Mouse (Mus musculus) heart, embryonic 14.5 days (tissue): ENCODE data around the gene Carm1. TPM values are rescaled to one million over a fixed set of nuclear protein-coding genes. Genes with fewer than 3 reads are reported as not detected.

Experiments used
- ATAC-seq: fragments of 200-750 bp; cut with Nextera tagmentation; 2 replicates; pipeline ENCODE4 v1.8.0; 2017; ENCODE audit warnings: low read depth, moderate TSS enrichment; ENCODE audit not compliant: insufficient number of reproducible peaks, insufficient read depth, low FRiP score
- H3K27ac ChIP-seq, 2 experiments: fragments of 200-500 bp in 1 of 2; fragments of 300-500 bp in 1 of 2; sonication (generic) in 1 of 2; replicated peaks in 1 of 2; 2 replicates each; pipeline ENCODE4 v1.5.1; 2012 to 2014; ENCODE audit warnings: low read depth in 2 of 2, low read length in 2 of 2, control low read depth in 1 of 2, mild to moderate bottlenecking in 1 of 2, mixed read lengths in 1 of 2; ENCODE audit not compliant: control insufficient read depth in 1 of 2, insufficient read depth in 1 of 2
- H3K27me3 ChIP-seq: fragments of 300-500 bp; sonication (generic); 2 replicates; pipeline ENCODE4 v1.6.1; 2014; ENCODE audit warnings: mild to moderate bottlenecking, low read length, control low read depth; ENCODE audit not compliant: control insufficient read depth, insufficient read depth
- H3K36me3 ChIP-seq: fragments of 300-500 bp; sonication (generic); 2 replicates; pipeline ENCODE4 v1.6.1; 2014; ENCODE audit warnings: mild to moderate bottlenecking, control low read depth, low read length, mixed read lengths; ENCODE audit not compliant: control insufficient read depth, insufficient read depth
- H3K4me1 ChIP-seq, 2 experiments: fragments of 200-500 bp in 1 of 2; fragments of 300-500 bp in 1 of 2; sonication (generic) in 1 of 2; 2 replicates each; pipeline ENCODE4 v1.6.1; 2012 to 2014; ENCODE audit warnings: low read length in 2 of 2, control low read depth in 1 of 2, mixed read lengths in 1 of 2; ENCODE audit not compliant: control insufficient read depth in 2 of 2, insufficient read depth in 2 of 2
- H3K4me2 ChIP-seq: fragments of 300-500 bp; sonication (generic); 2 replicates; pipeline ENCODE4 v1.6.1; 2014; ENCODE audit warnings: mild to moderate bottlenecking, low read length
- H3K4me3 ChIP-seq, 2 experiments: fragments of 200-500 bp in 1 of 2; fragments of 300-500 bp in 1 of 2; sonication (generic) in 1 of 2; 2 replicates each; pipeline ENCODE4 v1.5.1; 2012 to 2014; ENCODE audit warnings: low read length in 2 of 2, mild to moderate bottlenecking in 2 of 2, control low read depth in 1 of 2, low read depth in 1 of 2, moderate library complexity in 1 of 2; ENCODE audit not compliant: control insufficient read depth in 1 of 2, insufficient read depth in 1 of 2
- H3K9ac ChIP-seq: fragments of 300-500 bp; sonication (generic); 2 replicates; pipeline ENCODE4 v1.6.1; 2014; ENCODE audit warnings: mild to moderate bottlenecking, low read length
- H3K9me3 ChIP-seq: fragments of 300-500 bp; sonication (generic); 2 replicates; pipeline ENCODE4 v1.6.1; 2016; ENCODE audit warnings: low read length, control low read depth; ENCODE audit not compliant: control insufficient read depth
- WGBS: fragments of 180-500 bp; shearing (Covaris S2); extraction: QIAGEN DNeasy Blood & Tissue Kit; methylation state at CpG from one replicate; pipeline ENCODE4 v1.1.7; 2014; 5-methylcytosine and 5-hydroxymethylcytosine counted together
- polyA plus RNA-seq: library from polyadenylated mRNA; unstranded; fragments of >200 nt; fragmentation: Nextera tagmentation; extraction: Ambion mirVana; gene quantifications from 2 replicates; pipeline ENCODE4 v1.2.1, GENCODE M21; 2014

Carm1 gene
- polyA plus RNA-seq, 1 experiment from 2014 or later = 38.1 TPM

GRCm38 (mm10) chr9:21601722-21602399 lies 55.2 kb downstream of the Carm1 start:
- H3K4me2 ChIP-seq = no peak overlapping the region
- H3K36me3 ChIP-seq = no peaks in the 10 kb centered on the region; the same call in 1 of the 2 replicates
- H3K9ac ChIP-seq = no peak overlapping the region
- 52% methylated on average over 10 of the region's 10 CpGs for WGBS
- H3K27ac ChIP-seq = no peak overlapping the region
- H3K4me3 ChIP-seq = no peak overlapping the region
- no peaks in the 10 kb centered on the region for H3K27me3 ChIP-seq
- no peak; the same call in 1 of the 2 replicates for ATAC-seq
- H3K4me1 ChIP-seq = no peaks in the 10 kb centered on the region
- no peaks in the 10 kb centered on the region for H3K9me3 ChIP-seq

DNA sequence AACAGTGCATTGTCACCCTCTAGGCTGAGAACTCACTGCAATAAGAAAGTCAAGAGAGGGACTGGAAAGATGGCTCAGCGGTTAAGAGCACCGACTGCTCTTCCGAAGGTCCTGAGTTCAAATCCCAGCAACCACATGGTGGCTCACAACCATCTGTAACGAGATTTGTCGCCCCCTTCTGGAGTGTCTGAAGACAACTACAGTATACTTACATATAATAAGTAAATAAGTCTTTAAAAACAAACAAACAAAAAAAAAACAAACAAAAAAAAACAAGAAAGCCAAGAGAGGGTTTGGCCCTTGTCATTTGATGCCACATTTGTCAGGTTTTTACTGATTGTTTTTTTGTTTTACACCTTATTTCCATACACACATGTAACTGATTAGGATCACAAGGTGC lies 57.4 kb downstream of the Carm1 start:
- WGBS = 66% methylated on average over 5 of the region's 5 CpGs
- Histone ChIP-seq H3K4me2 (no peak overlapping the region), H3K9ac (no peak overlapping the region), H3K9me3 (no peaks in the 10 kb centered on the region), H3K4me3 (no peak overlapping the region), H3K27me3 (no peaks in the 10 kb centered on the region), H3K36me3 (no peaks in the 10 kb centered on the region), H3K27ac (no peak overlapping the region), H3K4me1 (no peaks in the 10 kb centered on the region)
- no peak for ATAC-seq

GRCm38 (mm10) chr9:21605865-21606264 lies 59.2 kb downstream of the Carm1 start:
- 71% methylated on average over 5 of the region's 5 CpGs for WGBS
- Histone ChIP-seq H3K4me1 (no peaks in the 10 kb centered on the region), H3K36me3 (no peaks in the 10 kb centered on the region), H3K27ac (no peak overlapping the region), H3K4me3 (no peak overlapping the region), H3K27me3 (no peaks in the 10 kb centered on the region), H3K4me2 (no peak overlapping the region), H3K9me3 (no peaks in the 10 kb centered on the region), H3K9ac (no peak overlapping the region)
- no peak for ATAC-seq

DNA sequence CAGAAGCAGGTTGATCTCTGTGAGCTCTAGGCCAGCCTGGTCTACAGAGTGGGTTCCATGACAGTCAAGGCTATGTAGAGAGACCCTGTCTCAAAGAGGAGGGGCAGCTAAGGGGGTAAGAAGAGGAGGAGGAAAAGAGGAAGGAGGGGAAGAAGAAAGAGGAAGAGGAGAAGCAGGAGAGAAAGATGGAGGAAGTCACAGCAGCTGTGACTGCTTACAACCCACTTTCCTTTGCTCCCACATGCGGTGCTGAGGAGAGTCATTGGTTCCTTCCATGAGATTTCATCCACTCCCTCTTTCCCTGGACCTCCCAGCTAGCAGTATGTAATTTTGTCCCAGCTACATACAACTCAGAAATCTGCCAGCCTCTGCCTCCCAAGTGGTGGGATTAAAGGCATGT lies 60.0 kb downstream of the Carm1 start:
- no peak overlapping the region for H3K4me2 ChIP-seq
- no peaks in the 10 kb centered on the region for H3K27me3 ChIP-seq
- no peaks in the 10 kb centered on the region for H3K4me1 ChIP-seq
- no peak for ATAC-seq
- no peak overlapping the region for H3K9ac ChIP-seq
- H3K9me3 ChIP-seq = no peaks in the 10 kb centered on the region
- no peak overlapping the region for H3K4me3 ChIP-seq
- no peak overlapping the region for H3K27ac ChIP-seq
- H3K36me3 ChIP-seq = no peaks in the 10 kb centered on the region
- 88% methylated on average over 1 of the region's 1 CpGs for WGBS

GRCm38 (mm10) chr9:21609861-21610260 lies 63.2 kb downstream of the Carm1 start:
- Histone ChIP-seq H3K36me3 (no peaks in the 10 kb centered on the region), H3K9me3 (no peaks in the 10 kb centered on the region), H3K27ac (no peak overlapping the region), H3K27me3 (no peaks in the 10 kb centered on the region), H3K4me2 (no peak overlapping the region), H3K4me1 (no peaks in the 10 kb centered on the region), H3K4me3 (no peak overlapping the region), H3K9ac (no peak overlapping the region)
- no peak for ATAC-seq
- 79% methylated on average over 1 of the region's 1 CpGs for WGBS

GRCm38 (mm10) chr9:21614864-21615616 lies 68.3 kb downstream of the Carm1 start:
- H3K4me1 ChIP-seq = peaks cover 3 to 7% of the 10 kb centered on the region in 2 experiments; a peak in 1 of 4 replicates
- 74% methylated on average over 15 of the region's 15 CpGs for WGBS
- H3K27ac ChIP-seq = peak overlapping the region; percentile 94 to 97
- no peaks in the 10 kb centered on the region for H3K36me3 ChIP-seq
- H3K9me3 ChIP-seq = no peaks in the 10 kb centered on the region
- H3K4me3 ChIP-seq = peak overlapping the region; percentile 82 to 89
- peak overlapping the region; percentile 80 for H3K4me2 ChIP-seq
- no peak for ATAC-seq
- no peaks in the 10 kb centered on the region for H3K27me3 ChIP-seq
- peak overlapping the region; percentile 85 for H3K9ac ChIP-seq

DNA sequence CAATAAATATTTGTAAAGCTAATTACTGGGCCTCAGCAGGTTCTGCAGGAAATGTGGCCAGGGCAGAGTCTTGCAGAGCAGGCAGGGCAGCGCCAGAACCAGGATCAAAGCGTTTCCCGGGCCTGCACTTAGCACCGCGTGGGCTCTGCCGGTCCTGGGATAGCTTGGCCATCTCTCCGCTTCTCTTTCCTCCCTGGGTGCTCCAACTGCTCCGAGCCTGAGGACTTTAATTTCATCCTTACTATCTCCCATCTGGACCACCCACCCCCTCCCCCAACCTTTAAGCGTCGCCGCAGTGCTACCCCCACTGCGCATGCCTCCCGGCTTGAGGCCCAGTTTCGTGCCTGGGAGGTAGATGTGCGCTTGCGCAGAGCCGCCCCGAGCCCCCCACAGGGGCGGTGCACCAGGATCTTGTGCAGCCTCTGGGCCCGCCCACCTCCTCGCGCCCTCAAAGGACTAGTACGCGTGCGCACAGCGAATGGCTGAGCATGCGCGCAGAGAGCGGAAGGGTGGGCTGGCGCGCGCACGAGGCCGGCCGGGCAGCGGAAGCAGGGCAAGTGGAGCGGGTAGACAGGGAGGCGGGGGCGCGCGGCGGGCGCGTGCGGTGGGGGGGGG lies 69.0 kb downstream of the Carm1 start, which contains the start of gene Smarca4:
TSS of gene Smarca4 (plus strand) at position 553 of the 615 bp plus-strand sequence.
- H3K4me3 ChIP-seq = peak within 1 kb of the TSS; percentile 82 to 89
- ATAC-seq = peak; percentile 95
- peak within 1 kb of the TSS; percentile 96 to 97 for H3K27ac ChIP-seq
- H3K4me1 ChIP-seq = peaks cover 3 to 7% of the 10 kb centered on the region in 2 experiments; a peak in 1 of 4 replicates
- peak within 1 kb of the TSS; percentile 80 for H3K4me2 ChIP-seq
- H3K36me3 ChIP-seq = no peaks in the 10 kb centered on the region
- no peaks in the 10 kb centered on the region for H3K9me3 ChIP-seq
- peak within 1 kb of the TSS; percentile 94 for H3K9ac ChIP-seq
- no peaks in the 10 kb centered on the region for H3K27me3 ChIP-seq
- WGBS = under 1% methylated on average over 45 of the region's 45 CpGs
